Mouse (Mus musculus) limb, embryonic 11.5 days (tissue): ENCODE measurements around the gene Klhl2. TPM values are rescaled to one million over a fixed set of nuclear protein-coding genes. Genes with fewer than 3 reads are reported as not detected.

Source experiments
- ATAC-seq: fragments of 200-750 bp; cut with Nextera tagmentation; 2 replicates; pipeline ENCODE4 v1.8.0; 2017; ENCODE audit warnings: low read depth; ENCODE audit not compliant: insufficient number of reproducible peaks, low FRiP score, low TSS enrichment
- DNase-seq: peaks from one replicate; pipeline ENCODE4 v3.0.0-alpha.2; 2015; ENCODE audit warnings: low spot score
- H3K27ac ChIP-seq: fragments of 300-500 bp; sonication (generic); replicated peaks from 2 replicates; pipeline ENCODE4 v1.5.1; 2014; ENCODE audit warnings: low read depth, mild to moderate bottlenecking, low read length
- H3K27me3 ChIP-seq: fragments of 300-500 bp; sonication (generic); 2 replicates; pipeline ENCODE4 v1.6.1; 2014; ENCODE audit warnings: mild to moderate bottlenecking, low read length, mixed read lengths; ENCODE audit not compliant: control insufficient read depth, insufficient read depth
- H3K36me3 ChIP-seq: fragments of 300-500 bp; sonication (generic); 2 replicates; pipeline ENCODE4 v1.6.1; 2014; ENCODE audit warnings: mild to moderate bottlenecking, low read length, moderate library complexity, mixed read lengths; ENCODE audit not compliant: control insufficient read depth, insufficient read depth
- H3K4me1 ChIP-seq: fragments of 300-500 bp; sonication (generic); 2 replicates; pipeline ENCODE4 v1.6.1; 2014; ENCODE audit warnings: low read length, mixed read lengths; ENCODE audit not compliant: control insufficient read depth, insufficient read depth
- H3K4me2 ChIP-seq: fragments of 300-500 bp; sonication (generic); 2 replicates; pipeline ENCODE4 v1.6.1; 2014; ENCODE audit warnings: low read depth, mild to moderate bottlenecking, moderate library complexity; ENCODE audit not compliant: severe bottlenecking
- H3K4me3 ChIP-seq: fragments of 300-500 bp; sonication (generic); 2 replicates; pipeline ENCODE4 v1.5.1; 2014; ENCODE audit warnings: low read depth, low read length
- H3K9ac ChIP-seq: fragments of 300-500 bp; sonication (generic); 2 replicates; pipeline ENCODE4 v1.6.1; 2014; ENCODE audit warnings: mild to moderate bottlenecking, low read length
- H3K9me3 ChIP-seq: fragments of 300-500 bp; sonication (generic); 2 replicates; pipeline ENCODE4 v1.6.1; 2016; ENCODE audit warnings: low read length; ENCODE audit not compliant: control insufficient read depth
- WGBS: fragments of 180-500 bp; shearing (Covaris S2); extraction: QIAGEN DNeasy Blood & Tissue Kit; methylation state at CpG from one replicate; pipeline ENCODE4 v1.1.7; 2014; 5-methylcytosine and 5-hydroxymethylcytosine counted together
- polyA plus RNA-seq: library from polyadenylated mRNA; unstranded; fragments of >200 nt; fragmentation: Nextera tagmentation; extraction: Ambion mirVana; gene quantifications from 2 replicates; pipeline ENCODE4 v1.2.1, GENCODE M21; 2014

Klhl2 gene
- polyA plus RNA-seq, 1 experiment from 2014 or later: 12.0 TPM

DNA sequence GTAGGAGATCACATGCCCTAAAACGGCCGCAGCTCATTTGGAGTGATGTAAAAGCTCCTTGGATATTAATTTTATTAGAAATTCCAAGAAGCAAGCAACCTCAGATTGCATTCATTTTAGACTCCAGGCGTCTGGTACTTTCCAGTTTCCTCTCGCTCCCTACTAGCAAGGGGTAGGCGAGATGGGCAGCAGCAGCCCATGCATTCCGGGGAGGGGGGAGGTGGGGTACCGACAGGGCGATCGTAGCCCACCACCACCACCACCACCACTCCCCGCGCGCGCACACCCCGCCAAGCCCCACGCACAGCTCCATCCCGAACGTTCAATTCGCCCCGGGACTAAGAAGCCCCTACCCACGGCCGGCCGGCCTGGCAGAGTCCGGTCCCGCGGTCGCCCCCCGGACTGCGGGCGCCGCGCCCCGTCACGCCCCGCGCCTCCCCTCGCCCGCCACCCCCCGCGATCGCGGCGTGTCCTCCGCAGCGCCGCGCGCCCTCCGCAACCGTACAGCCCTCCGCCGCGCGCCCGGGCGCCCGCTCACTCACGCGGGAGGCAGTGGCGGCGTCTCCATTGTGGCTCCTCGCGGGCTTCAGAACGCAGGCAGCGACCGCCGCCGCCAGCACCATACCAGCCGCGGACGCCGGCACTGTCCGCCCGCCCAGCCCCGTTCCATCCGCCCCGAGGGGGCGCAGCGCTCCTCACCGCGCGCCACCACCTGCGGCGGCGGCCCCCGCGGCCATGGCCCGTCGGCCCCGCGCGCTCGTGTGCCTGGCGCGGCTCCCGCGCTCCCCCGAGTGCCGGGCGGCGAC, 523 bp downstream of the Klhl2 start:
- H3K4me3 ChIP-seq: peak overlapping the region; percentile 73
- no peaks in the 10 kb centered on the region for H3K27me3 ChIP-seq
- H3K27ac ChIP-seq: peak overlapping the region; percentile 62
- peak; percentile 81 for ATAC-seq
- WGBS: 0% methylated on average over 53 of the region's 100 CpGs
- peak overlapping the region; percentile 67 for H3K4me2 ChIP-seq
- peaks cover 8% of the 10 kb centered on the region; the same call in 1 of the 2 replicates for H3K4me1 ChIP-seq
- H3K9ac ChIP-seq: peak overlapping the region; percentile 84
- H3K9me3 ChIP-seq: no peaks in the 10 kb centered on the region; the same call in 1 of the 2 replicates
- peak; percentile 63 for DNase-seq
- no peaks in the 10 kb centered on the region for H3K36me3 ChIP-seq

- 20% methylated on average over 8 of the region's 8 CpGs for WGBS
- DNase-seq: no peak
- peak overlapping the region; percentile 73 for H3K4me3 ChIP-seq
- no peaks in the 10 kb centered on the region for H3K27me3 ChIP-seq
- H3K9me3 ChIP-seq: no peaks in the 10 kb centered on the region
- H3K9ac ChIP-seq: no peak overlapping the region
- no peak for ATAC-seq
- H3K36me3 ChIP-seq: no peaks in the 10 kb centered on the region
- no peak overlapping the region for H3K27ac ChIP-seq
- peaks cover 8% of the 10 kb centered on the region; the same call in 1 of the 2 replicates for H3K4me1 ChIP-seq
- peak overlapping the region; percentile 67 for H3K4me2 ChIP-seq
These were observed 1.5 kb downstream of the Klhl2 start for GRCm38 (mm10) chr8:64848245-64848785.

DNA sequence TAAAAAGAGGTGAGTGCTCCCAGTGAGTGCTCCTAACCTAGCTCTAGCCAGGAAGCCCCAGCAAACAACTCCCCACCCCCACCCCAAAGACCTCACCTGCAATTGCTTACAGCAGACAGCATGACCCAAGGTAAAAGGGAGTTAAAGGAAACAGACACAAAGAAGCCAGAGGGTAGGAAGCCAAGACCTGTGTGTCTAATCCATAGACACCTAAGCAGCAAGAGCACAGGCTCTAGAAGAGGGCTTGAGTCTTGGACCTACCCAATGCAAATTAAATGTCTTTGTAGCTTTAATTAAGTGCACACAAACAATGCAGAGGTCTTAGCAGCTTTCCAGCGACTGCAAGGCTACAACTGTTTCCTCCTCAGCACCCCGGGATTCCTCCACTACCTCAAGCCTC, 2.2 kb downstream of the Klhl2 start:
- Histone ChIP-seq H3K4me3 (no peak overlapping the region), H3K36me3 (no peaks in the 10 kb centered on the region), H3K27ac (no peak overlapping the region), H3K4me2 (peak overlapping the region; percentile 18; the same call in 1 of the 2 replicates), H3K9me3 (no peaks in the 10 kb centered on the region), H3K9ac (no peak overlapping the region), H3K27me3 (no peaks in the 10 kb centered on the region), H3K4me1 (peaks cover 8% of the 10 kb centered on the region; the same call in 1 of the 2 replicates)
- no peak for ATAC-seq
- WGBS: 15% methylated on average over 2 of the region's 2 CpGs
- no peak for DNase-seq

- ATAC-seq: no peak
- no peaks in the 10 kb centered on the region for H3K27me3 ChIP-seq
- 53% methylated on average over 2 of the region's 2 CpGs for WGBS
- H3K9me3 ChIP-seq: no peaks in the 10 kb centered on the region
- H3K9ac ChIP-seq: no peak overlapping the region
- DNase-seq: no peak
- H3K27ac ChIP-seq: no peak overlapping the region
- peaks cover 8% of the 10 kb centered on the region; the same call in 1 of the 2 replicates for H3K4me1 ChIP-seq
- no peaks in the 10 kb centered on the region for H3K36me3 ChIP-seq
- H3K4me3 ChIP-seq: no peak overlapping the region
- H3K4me2 ChIP-seq: no peak overlapping the region
These were observed 2.6 kb downstream of the Klhl2 start for GRCm38 (mm10) chr8:64847241-64847640.

DNA sequence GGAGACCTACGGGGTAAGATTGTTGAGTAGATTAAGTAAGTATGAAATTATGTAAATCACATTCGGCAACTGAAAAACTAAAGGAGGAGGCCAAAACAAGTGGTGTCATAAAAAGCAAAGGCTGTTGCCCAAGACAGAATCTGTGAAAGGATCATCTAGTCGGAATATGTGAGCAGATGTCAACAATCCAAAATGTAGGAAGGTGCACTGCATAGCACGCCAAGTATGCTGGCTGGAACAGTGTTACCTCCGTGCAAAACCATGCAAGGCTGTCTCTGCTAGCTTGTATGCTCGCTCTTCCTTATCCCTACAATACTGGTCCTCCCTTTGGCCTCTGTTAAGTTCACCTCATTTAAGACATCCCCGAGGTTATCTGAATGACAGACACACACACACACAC, 4.5 kb downstream of the Klhl2 start:
- DNase-seq (no peak), ATAC-seq (no peak)
- H3K4me2 ChIP-seq: no peak overlapping the region
- H3K27me3 ChIP-seq: no peaks in the 10 kb centered on the region
- H3K4me3 ChIP-seq: no peak overlapping the region
- H3K9me3 ChIP-seq: no peaks in the 10 kb centered on the region
- H3K36me3 ChIP-seq: no peaks in the 10 kb centered on the region
- H3K4me1 ChIP-seq: peaks cover 8% of the 10 kb centered on the region; the same call in 1 of the 2 replicates
- no peak overlapping the region for H3K27ac ChIP-seq
- 86% methylated on average over 7 of the region's 7 CpGs for WGBS
- H3K9ac ChIP-seq: no peak overlapping the region

GRCm38 (mm10) chr8:64844043-64844481, 5.8 kb downstream of the Klhl2 start:
- WGBS: 67% methylated on average over 4 of the region's 4 CpGs
- no peak for ATAC-seq
- Histone ChIP-seq H3K36me3 (no peaks in the 10 kb centered on the region), H3K4me3 (no peak overlapping the region), H3K27ac (no peak overlapping the region), H3K4me1 (peaks cover 8% of the 10 kb centered on the region; the same call in 1 of the 2 replicates), H3K4me2 (no peak overlapping the region), H3K27me3 (no peaks in the 10 kb centered on the region), H3K9me3 (no peaks in the 10 kb centered on the region), H3K9ac (no peak overlapping the region)
- DNase-seq: no peak

GRCm38 (mm10) chr8:64843168-64843567, 6.6 kb downstream of the Klhl2 start:
- ATAC-seq (no peak), DNase-seq (no peak)
- Histone ChIP-seq H3K27ac (no peak overlapping the region), H3K4me2 (no peak overlapping the region), H3K4me3 (no peak overlapping the region), H3K36me3 (no peaks in the 10 kb centered on the region), H3K9me3 (no peaks in the 10 kb centered on the region), H3K4me1 (peaks cover 4% of the 10 kb centered on the region; the same call in 1 of the 2 replicates), H3K9ac (no peak overlapping the region), H3K27me3 (no peaks in the 10 kb centered on the region)
- WGBS: 88% methylated on average over 3 of the region's 3 CpGs

GRCm38 (mm10) chr8:64841747-64842406, 7.9 kb downstream of the Klhl2 start:
- Histone ChIP-seq H3K4me2 (no peak overlapping the region), H3K9ac (no peak overlapping the region), H3K27me3 (no peaks in the 10 kb centered on the region), H3K9me3 (no peaks in the 10 kb centered on the region), H3K4me1 (no peaks in the 10 kb centered on the region), H3K4me3 (no peak overlapping the region), H3K36me3 (no peaks in the 10 kb centered on the region), H3K27ac (no peak overlapping the region)
- WGBS: 93% methylated on average over 13 of the region's 13 CpGs
- ATAC-seq (no peak), DNase-seq (no peak)
